Mouse (Mus musculus): ENCODE data around the gene Gadd45gip1. TPM values are rescaled to one million over a fixed set of nuclear protein-coding genes. Genes with fewer than 3 reads are reported as not detected.

Gadd45gip1 gene
- polyA plus RNA-seq, 1 experiment from 2014 or later, result 90.6 TPM

- H3K4me1 ChIP-seq (replicated peaks; ENCODE audit: control insufficient read depth, insufficient read depth, low read length), result no peaks in the 10 kb centered on the region; the same call in 1 of the 2 replicates
- no peaks in the 10 kb centered on the region for H3K9me3 ChIP-seq (ENCODE audit: control insufficient read depth, low read length)
- H3K27ac ChIP-seq (ENCODE audit: low read depth, low read length), result no peak overlapping the region
- ATAC-seq (replicated peaks; ENCODE audit: low FRiP score), result no peak
- 0 out of 2 replicates have a peak overlapping the region, but pooled peaks have one; percentile 14 for H3K4me3 ChIP-seq (ENCODE audit: low read depth, low read length)
- no peak overlapping the region for H3K4me2 ChIP-seq
- peaks cover 100% of the 10 kb centered on the region for H3K27me3 ChIP-seq (replicated peaks; ENCODE audit: control insufficient read depth, insufficient read depth, low read length)
- WGBS, result 3% methylated on average over 38 of the region's 38 CpGs
- H3K9ac ChIP-seq (ENCODE audit: low read depth, low read length), result no peak overlapping the region
- no peaks in the 10 kb centered on the region for H3K36me3 ChIP-seq (ENCODE audit: control insufficient read depth, insufficient read depth, low read length)
- DNase-seq (ENCODE audit: low spot score), result no peak
Observed at GRCm38 (mm10) chr8:84785756-84786677, 45.3 kb upstream of the Gadd45gip1 start.

- 6% methylated on average over 11 of the region's 11 CpGs for WGBS
- no peak overlapping the region for H3K27ac ChIP-seq (ENCODE audit: low read depth, low read length)
- ATAC-seq (replicated peaks; ENCODE audit: low FRiP score) (no peak), DNase-seq (ENCODE audit: low spot score) (no peak)
- no peaks in the 10 kb centered on the region for H3K9me3 ChIP-seq (ENCODE audit: control insufficient read depth, low read length)
- no peaks in the 10 kb centered on the region; the same call in 1 of the 2 replicates for H3K4me1 ChIP-seq (replicated peaks; ENCODE audit: control insufficient read depth, insufficient read depth, low read length)
- H3K27me3 ChIP-seq (replicated peaks; ENCODE audit: control insufficient read depth, insufficient read depth, low read length), result peaks cover 95% of the 10 kb centered on the region
- no peak overlapping the region for H3K4me3 ChIP-seq (ENCODE audit: low read depth, low read length)
- no peaks in the 10 kb centered on the region for H3K36me3 ChIP-seq (ENCODE audit: control insufficient read depth, insufficient read depth, low read length)
- H3K9ac ChIP-seq (ENCODE audit: low read depth, low read length), result no peak overlapping the region
- no peak overlapping the region for H3K4me2 ChIP-seq
Observed at GRCm38 (mm10) chr8:84786801-84787467, 44.4 kb upstream of the Gadd45gip1 start.

DNA sequence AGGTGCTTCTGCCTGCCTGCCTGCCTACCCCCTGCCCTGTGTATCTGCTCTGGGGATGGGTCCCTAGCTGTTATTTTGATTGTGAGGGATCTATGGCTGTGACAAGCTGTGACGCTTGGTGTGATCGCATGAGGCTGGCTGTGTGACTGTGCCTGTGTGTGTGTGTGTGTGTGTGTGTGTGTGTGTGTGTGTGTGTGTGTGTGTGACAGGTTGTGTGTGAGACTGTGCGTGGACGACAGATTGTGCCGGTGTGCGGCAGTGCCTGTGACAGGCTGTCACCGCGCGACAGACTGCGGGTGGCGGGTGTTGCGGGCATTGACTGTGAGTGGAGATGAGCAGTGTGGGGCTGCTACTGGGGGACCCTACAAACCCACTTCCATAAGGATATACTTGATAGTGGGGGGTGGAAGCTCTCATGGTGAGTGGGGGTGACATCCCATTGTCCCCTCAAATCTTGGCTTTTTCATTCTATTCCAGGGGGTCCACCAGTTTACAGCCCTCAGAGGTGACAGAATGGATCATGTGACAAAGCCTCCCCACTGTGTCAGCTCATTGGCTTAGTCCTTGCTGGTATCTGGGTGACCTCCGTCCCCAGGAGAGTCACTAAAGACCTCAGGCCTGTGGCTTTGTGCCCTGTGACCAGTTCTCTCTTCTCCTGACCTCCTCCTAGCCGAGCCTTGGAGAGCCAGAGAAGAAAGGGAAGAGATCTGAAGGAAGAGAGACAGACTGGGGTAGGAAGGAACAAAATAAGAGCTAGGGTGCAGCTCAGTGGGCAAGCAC lies 43.6 kb upstream of the Gadd45gip1 start:
- Histone ChIP-seq H3K9ac (ENCODE audit: low read depth, low read length) (no peak overlapping the region), H3K36me3 (ENCODE audit: control insufficient read depth, insufficient read depth, low read length) (no peaks in the 10 kb centered on the region), H3K4me1 (replicated peaks; ENCODE audit: control insufficient read depth, insufficient read depth, low read length) (no peaks in the 10 kb centered on the region; the same call in 1 of the 2 replicates), H3K27me3 (replicated peaks; ENCODE audit: control insufficient read depth, insufficient read depth, low read length) (peaks cover 93% of the 10 kb centered on the region), H3K9me3 (ENCODE audit: control insufficient read depth, low read length) (no peaks in the 10 kb centered on the region), H3K4me3 (ENCODE audit: low read depth, low read length) (no peak overlapping the region), H3K27ac (ENCODE audit: low read depth, low read length) (no peak overlapping the region), H3K4me2 (no peak overlapping the region)
- WGBS, result 17% methylated on average over 14 of the region's 14 CpGs
- ATAC-seq (replicated peaks; ENCODE audit: low FRiP score) (no peak), DNase-seq (ENCODE audit: low spot score) (no peak)

DNA sequence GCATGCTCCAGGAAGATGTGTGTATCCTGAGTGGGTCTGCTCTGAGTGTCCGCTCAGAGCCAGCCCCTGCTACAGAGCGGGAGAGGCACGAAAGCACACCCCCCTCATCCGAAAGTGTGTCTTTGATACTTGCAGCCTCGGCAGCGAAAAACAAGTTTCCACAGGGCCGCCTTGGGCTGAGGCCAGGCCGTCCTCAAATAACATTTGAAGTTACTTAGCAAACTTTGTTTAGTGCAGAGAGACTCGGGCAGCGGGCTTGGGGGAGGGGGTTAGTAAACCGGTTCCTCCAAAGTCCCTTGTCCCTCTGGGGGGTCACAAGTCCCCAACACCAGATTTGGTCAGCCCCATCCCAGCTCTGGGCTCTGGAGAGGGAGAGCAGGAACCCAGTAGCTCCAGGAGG lies 42.4 kb upstream of the Gadd45gip1 start:
- H3K27me3 ChIP-seq (replicated peaks; ENCODE audit: control insufficient read depth, insufficient read depth, low read length), result peaks cover 93% of the 10 kb centered on the region
- H3K9me3 ChIP-seq (ENCODE audit: control insufficient read depth, low read length), result no peaks in the 10 kb centered on the region
- WGBS, result 17% methylated on average over 11 of the region's 11 CpGs
- no peak overlapping the region for H3K9ac ChIP-seq (ENCODE audit: low read depth, low read length)
- H3K4me2 ChIP-seq, result no peak overlapping the region
- ATAC-seq (replicated peaks; ENCODE audit: low FRiP score), result no peak
- no peaks in the 10 kb centered on the region; the same call in 1 of the 2 replicates for H3K4me1 ChIP-seq (replicated peaks; ENCODE audit: control insufficient read depth, insufficient read depth, low read length)
- H3K27ac ChIP-seq (ENCODE audit: low read depth, low read length), result no peak overlapping the region
- no peaks in the 10 kb centered on the region for H3K36me3 ChIP-seq (ENCODE audit: control insufficient read depth, insufficient read depth, low read length)
- H3K4me3 ChIP-seq (ENCODE audit: low read depth, low read length), result no peak overlapping the region
- DNase-seq (ENCODE audit: low spot score), result no peak

DNA sequence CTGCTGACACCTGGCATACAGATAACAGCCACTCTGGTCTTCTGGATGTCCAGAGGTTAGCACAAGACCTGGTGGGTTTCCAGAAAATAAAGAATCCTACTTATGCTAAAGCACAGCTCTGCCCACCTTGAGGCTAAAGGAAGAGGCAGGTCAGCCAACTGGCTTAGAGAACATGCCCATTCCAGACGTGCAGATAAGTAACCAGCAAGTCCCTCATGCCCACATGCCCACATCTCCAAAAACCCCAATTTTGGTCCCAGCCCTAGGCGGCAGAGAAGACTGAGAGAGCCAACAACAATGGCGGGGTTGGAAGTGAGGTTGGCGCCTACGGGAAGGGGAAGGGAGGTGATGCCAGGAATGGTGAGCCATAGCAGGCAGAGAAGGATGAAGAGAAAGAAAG lies 42.0 kb upstream of the Gadd45gip1 start:
- ATAC-seq (replicated peaks; ENCODE audit: low FRiP score), result no peak
- no peak overlapping the region for H3K27ac ChIP-seq (ENCODE audit: low read depth, low read length)
- no peak overlapping the region for H3K4me3 ChIP-seq (ENCODE audit: low read depth, low read length)
- no peak for DNase-seq (ENCODE audit: low spot score)
- H3K36me3 ChIP-seq (ENCODE audit: control insufficient read depth, insufficient read depth, low read length), result no peaks in the 10 kb centered on the region
- no peaks in the 10 kb centered on the region for H3K9me3 ChIP-seq (ENCODE audit: control insufficient read depth, low read length)
- H3K4me2 ChIP-seq, result no peak overlapping the region
- 59% methylated on average over 5 of the region's 5 CpGs for WGBS
- H3K27me3 ChIP-seq (replicated peaks; ENCODE audit: control insufficient read depth, insufficient read depth, low read length), result peaks cover 92% of the 10 kb centered on the region
- no peak overlapping the region for H3K9ac ChIP-seq (ENCODE audit: low read depth, low read length)
- no peaks in the 10 kb centered on the region; the same call in 1 of the 2 replicates for H3K4me1 ChIP-seq (replicated peaks; ENCODE audit: control insufficient read depth, insufficient read depth, low read length)

DNA sequence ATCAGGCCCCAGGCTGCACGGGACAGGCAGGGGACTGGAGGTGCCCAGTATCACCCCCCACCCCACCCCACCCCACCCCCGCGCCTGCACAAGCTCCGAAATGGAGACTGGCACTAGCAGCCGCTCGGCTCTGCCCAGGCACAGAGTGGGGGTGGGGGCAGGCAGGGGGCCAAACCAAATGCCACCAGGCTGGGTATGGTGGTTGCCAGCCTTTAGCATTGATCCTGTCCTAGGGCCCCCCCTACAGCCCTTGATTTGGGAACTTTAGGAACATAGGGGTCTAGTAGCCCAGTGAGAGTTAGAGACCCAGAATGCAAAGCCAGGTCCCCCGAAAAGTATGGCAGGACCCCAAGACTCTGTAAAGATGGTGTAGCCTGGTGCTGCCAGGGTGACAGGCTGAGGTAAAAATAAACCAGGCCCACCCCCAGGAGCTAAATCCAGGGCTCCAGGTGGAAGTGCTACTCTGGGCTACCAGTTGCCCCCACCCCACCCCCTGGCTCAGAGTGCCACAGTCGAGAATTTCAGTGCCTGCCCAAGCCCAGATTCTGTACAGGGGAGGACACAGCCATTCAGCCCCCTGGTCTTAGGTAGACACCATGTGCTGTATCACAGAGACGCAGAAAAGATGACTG lies 41.4 kb upstream of the Gadd45gip1 start:
- DNase-seq (ENCODE audit: low spot score), result no peak
- no peaks in the 10 kb centered on the region for H3K4me1 ChIP-seq (replicated peaks; ENCODE audit: control insufficient read depth, insufficient read depth, low read length)
- H3K27ac ChIP-seq (ENCODE audit: low read depth, low read length), result no peak overlapping the region
- no peak overlapping the region for H3K4me2 ChIP-seq
- WGBS, result 72% methylated on average over 9 of the region's 9 CpGs
- no peaks in the 10 kb centered on the region for H3K9me3 ChIP-seq (ENCODE audit: control insufficient read depth, low read length)
- H3K36me3 ChIP-seq (ENCODE audit: control insufficient read depth, insufficient read depth, low read length), result no peaks in the 10 kb centered on the region
- no peak overlapping the region for H3K9ac ChIP-seq (ENCODE audit: low read depth, low read length)
- peaks cover 91% of the 10 kb centered on the region for H3K27me3 ChIP-seq (replicated peaks; ENCODE audit: control insufficient read depth, insufficient read depth, low read length)
- no peak for ATAC-seq (replicated peaks; ENCODE audit: low FRiP score)
- H3K4me3 ChIP-seq (ENCODE audit: low read depth, low read length), result no peak overlapping the region

GRCm38 (mm10) chr8:84790537-84790936 lies 40.8 kb upstream of the Gadd45gip1 start:
- Histone ChIP-seq H3K27ac (ENCODE audit: low read depth, low read length) (no peak overlapping the region), H3K9me3 (ENCODE audit: control insufficient read depth, low read length) (no peaks in the 10 kb centered on the region), H3K9ac (ENCODE audit: low read depth, low read length) (no peak overlapping the region), H3K36me3 (ENCODE audit: control insufficient read depth, insufficient read depth, low read length) (no peaks in the 10 kb centered on the region), H3K27me3 (replicated peaks; ENCODE audit: control insufficient read depth, insufficient read depth, low read length) (peaks cover 90% of the 10 kb centered on the region), H3K4me2 (no peak overlapping the region), H3K4me3 (ENCODE audit: low read depth, low read length) (no peak overlapping the region), H3K4me1 (replicated peaks; ENCODE audit: control insufficient read depth, insufficient read depth, low read length) (no peaks in the 10 kb centered on the region)
- DNase-seq (ENCODE audit: low spot score) (no peak), ATAC-seq (replicated peaks; ENCODE audit: low FRiP score) (no peak)
- 50% methylated on average over 2 of the region's 2 CpGs for WGBS

DNA sequence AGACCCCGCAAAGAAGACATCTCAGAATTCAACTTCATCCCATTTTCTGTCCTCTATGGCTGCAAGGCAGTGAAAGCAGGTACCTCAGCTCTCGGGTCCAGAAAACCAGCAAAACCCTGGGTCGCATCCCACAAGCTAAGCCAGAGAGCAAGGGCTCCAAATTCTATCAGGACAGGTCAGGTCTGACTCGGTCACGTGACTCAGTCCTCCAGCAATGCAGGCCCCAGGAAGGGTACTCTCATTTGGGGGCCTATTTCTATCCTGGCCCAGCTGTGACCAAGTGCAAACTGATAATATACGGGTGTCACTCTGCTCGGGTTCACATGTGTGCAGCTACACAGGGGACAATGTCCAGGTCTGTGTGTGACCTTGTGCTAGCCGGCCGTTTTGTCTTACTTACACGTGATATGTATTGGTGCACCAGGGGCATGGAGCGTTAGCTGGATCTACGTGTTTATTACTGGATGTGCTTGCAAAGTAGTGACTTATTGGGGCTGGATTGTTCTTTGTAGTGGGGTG lies 38.8 kb upstream of the Gadd45gip1 start:
- no peak overlapping the region for H3K27ac ChIP-seq (ENCODE audit: low read depth, low read length)
- no peaks in the 10 kb centered on the region for H3K36me3 ChIP-seq (ENCODE audit: control insufficient read depth, insufficient read depth, low read length)
- H3K4me1 ChIP-seq (replicated peaks; ENCODE audit: control insufficient read depth, insufficient read depth, low read length), result no peaks in the 10 kb centered on the region
- WGBS, result 75% methylated on average over 12 of the region's 12 CpGs
- H3K4me2 ChIP-seq, result no peak overlapping the region
- ATAC-seq (replicated peaks; ENCODE audit: low FRiP score) (no peak), DNase-seq (ENCODE audit: low spot score) (no peak)
- no peak overlapping the region for H3K9ac ChIP-seq (ENCODE audit: low read depth, low read length)
- H3K9me3 ChIP-seq (ENCODE audit: control insufficient read depth, low read length), result no peaks in the 10 kb centered on the region
- H3K27me3 ChIP-seq (replicated peaks; ENCODE audit: control insufficient read depth, insufficient read depth, low read length), result peaks cover 88% of the 10 kb centered on the region
- no peak overlapping the region for H3K4me3 ChIP-seq (ENCODE audit: low read depth, low read length)
